Comparison of ENCODE assay signal across 8 mouse cellular contexts in the genomic region with DNA sequence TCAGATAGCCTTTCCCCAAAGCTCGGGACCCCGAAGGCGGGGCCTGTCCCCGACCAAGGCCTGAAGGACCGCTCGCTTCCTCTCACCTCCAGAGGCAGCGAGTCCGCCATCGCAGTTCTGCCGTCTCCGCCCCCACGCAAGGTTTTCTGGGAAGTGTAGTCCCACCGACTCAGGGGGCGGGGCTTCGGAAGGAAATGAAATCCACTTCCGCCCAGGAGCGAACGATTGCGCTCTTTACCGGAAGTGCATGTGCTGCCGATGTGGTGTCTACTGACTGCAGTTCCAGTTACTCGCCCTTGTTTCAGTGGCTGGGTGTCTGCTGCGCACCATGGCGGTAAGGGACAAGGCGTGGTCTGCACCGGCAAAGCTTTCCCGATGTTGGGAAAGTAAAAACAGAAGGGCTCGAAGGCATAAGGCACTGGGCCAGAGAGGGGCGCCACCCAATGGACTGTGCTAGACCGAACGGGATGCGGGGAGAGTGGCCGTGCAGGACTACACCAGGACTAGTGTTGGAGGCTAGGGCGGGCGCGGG. TPM values are rescaled to one million over a fixed set of nuclear protein-coding genes. Genes with fewer than 3 reads are reported as not detected.
A peak's percentile ranks its signal among the peaks of the same experiment; 100 is the strongest.
DNase-seq lines count a peak whose midpoint lies in the region; ATAC-seq and TF ChIP-seq lines count a peak whose summit lies in the region.

Gene Lrrc29, minus strand, starts transcription at position 138 of the 532 bp plus-strand sequence.
Gene Tmem208, plus strand, starts transcription at position 214 of the 532 bp plus-strand sequence.

- H3K27me3 ChIP-seq in CH12.LX (replicated peaks) = no peaks in the 10 kb centered on the region
- H3K27me3 ChIP-seq in forebrain, embryonic 10.5 days (ENCODE audit: poor library complexity, severe bottlenecking) = no peaks in the 10 kb centered on the region
- no peaks in the 10 kb centered on the region for H3K27me3 ChIP-seq in heart, embryonic 14.5 days (ENCODE audit: control insufficient read depth, insufficient read depth, low read length)
- H3K27me3 ChIP-seq in liver, embryonic 13.5 days = no peaks in the 10 kb centered on the region
- no peaks in the 10 kb centered on the region for H3K27me3 ChIP-seq in stomach, embryonic 14.5 days (ENCODE audit: control insufficient read depth, insufficient read depth, low read length)

- TF ChIP-seq CTCF in CH12.LX (conservative IDR thresholded peaks at IDR 0.05 in 1 of 2, IDR thresholded peaks at IDR 0.05 in 1 of 2; ENCODE audit: low read depth in 2 of 2, low read length in 2 of 2) = peak in 1 of 2 experiments; percentile 64; a peak in 2 of 4 replicates

- peak; percentile 97 for TF ChIP-seq POLR2A in CH12.LX (IDR thresholded peaks at IDR 0.05; ENCODE audit: low read depth, low read length)

- peak; percentile 98 for DNase-seq in CH12.LX (ENCODE audit: extremely low read depth)
- DNase-seq in c-Kit-positive CD71-negative TER-119-negative erythroid progenitor cells, embryonic 14.5 days (ENCODE audit: low read depth) = peak; percentile 94
- DNase-seq in forebrain, embryonic 10.5 days (ENCODE audit: extremely low spot score, low spot score) = peak; percentile 96
- peak; percentile 98 for DNase-seq in kidney, postnatal 14 days
- peak; percentile 97 for DNase-seq in liver, embryonic 13.5 days
- peak; percentile 94 to 95 for DNase-seq in natural killer cell, adult 2 months (ENCODE audit: low spot score in 2 of 2)

- dilution Hi-C loops in CH12.LX (cut with MboI; ENCODE audit: extremely low pct_ligation_motif_present, extremely low pct_unique_long_range_greater_than_20kb, low sequenced_read_pairs) = no loop called here

- under 1% methylated on average over 36 of the region's 36 CpGs for WGBS in forebrain, embryonic 10.5 days
- WGBS in heart, embryonic 14.5 days = under 1% methylated on average over 35 of the region's 36 CpGs
- WGBS in liver, embryonic 13.5 days (ENCODE audit: insufficient replicate concordance) = under 1% methylated on average over 36 of the region's 36 CpGs
- under 1% methylated on average over 36 of the region's 36 CpGs for WGBS in stomach, embryonic 14.5 days

- peaks cover 3 to 22% of the 10 kb centered on the region in 2 experiments for H3K4me1 ChIP-seq in CH12.LX (ENCODE audit: control insufficient read depth in 1 of 2, insufficient read depth in 2 of 2)
- H3K4me1 ChIP-seq in forebrain, embryonic 10.5 days = peaks cover 23% of the 10 kb centered on the region
- peaks cover 6 to 17% of the 10 kb centered on the region in 2 experiments for H3K4me1 ChIP-seq in heart, embryonic 14.5 days (ENCODE audit: control insufficient read depth in 2 of 2, insufficient read depth in 2 of 2, low read length in 2 of 2)
- peaks cover 66% of the 10 kb centered on the region for H3K4me1 ChIP-seq in liver, embryonic 13.5 days (replicated peaks)
- H3K4me1 ChIP-seq in stomach, embryonic 14.5 days (ENCODE audit: control insufficient read depth, insufficient read depth, low read length) = peaks cover 14% of the 10 kb centered on the region; the same call in 1 of the 2 replicates

- peak within 1 kb of the TSS; percentile 75 to 95 (median 84) for H3K4me3 ChIP-seq in CH12.LX (replicated peaks in 1 of 3; ENCODE audit: low read depth in 2 of 3, low read length in 2 of 3, poor library complexity in 1 of 3)
- H3K4me3 ChIP-seq in forebrain, embryonic 10.5 days = peak within 1 kb of the TSS; percentile 76
- H3K4me3 ChIP-seq in heart, embryonic 14.5 days (ENCODE audit: control insufficient read depth in 1 of 2, insufficient read depth in 1 of 2, low read depth in 1 of 2, low read length in 2 of 2) = peak within 1 kb of the TSS; percentile 87 to 89
- peak within 1 kb of the TSS; percentile 82 for H3K4me3 ChIP-seq in liver, embryonic 13.5 days (replicated peaks)
- H3K4me3 ChIP-seq in stomach, embryonic 14.5 days (ENCODE audit: low read depth, low read length) = peak within 1 kb of the TSS; percentile 56

- H3K9ac ChIP-seq in CH12.LX (ENCODE audit: insufficient read depth, low read depth) = peak within 1 kb of the TSS; percentile 84
- H3K9ac ChIP-seq in heart, embryonic 14.5 days (ENCODE audit: low read length) = peak within 1 kb of the TSS; percentile 92
- peak within 1 kb of the TSS; percentile 92 for H3K9ac ChIP-seq in liver, embryonic 13.5 days
- peak within 1 kb of the TSS; percentile 57 for H3K9ac ChIP-seq in stomach, embryonic 14.5 days (replicated peaks; ENCODE audit: low read depth, low read length)

- peak; percentile 87 for ATAC-seq in heart, embryonic 14.5 days (ENCODE audit: insufficient number of reproducible peaks, insufficient read depth, low FRiP score, low read depth)
- ATAC-seq in liver, embryonic 13.5 days (ENCODE audit: low read depth) = peak; percentile 74
- ATAC-seq in stomach, embryonic 14.5 days (ENCODE audit: insufficient number of reproducible peaks, insufficient read depth, low FRiP score, low read depth) = peak; percentile 91

- H3K27ac ChIP-seq in CH12.LX (ENCODE audit: insufficient read depth, low read depth) = peak within 1 kb of the TSS; percentile 58
- H3K27ac ChIP-seq in forebrain, embryonic 10.5 days = peak within 1 kb of the TSS; percentile 88
- H3K27ac ChIP-seq in heart, embryonic 14.5 days (replicated peaks in 1 of 2; ENCODE audit: control insufficient read depth in 1 of 2, insufficient read depth in 1 of 2, low read depth in 2 of 2, low read length in 2 of 2) = peak within 1 kb of the TSS; percentile 70 to 78
- H3K27ac ChIP-seq in liver, embryonic 13.5 days = peak within 1 kb of the TSS; percentile 97
- peak within 1 kb of the TSS; percentile 76; the same call in 1 of the 2 replicates for H3K27ac ChIP-seq in stomach, embryonic 14.5 days (ENCODE audit: low read length)

- no peaks in the 10 kb centered on the region for H3K9me3 ChIP-seq in CH12.LX (replicated peaks; ENCODE audit: low read length)
- H3K9me3 ChIP-seq in forebrain, embryonic 10.5 days = no peaks in the 10 kb centered on the region
- no peaks in the 10 kb centered on the region for H3K9me3 ChIP-seq in heart, embryonic 14.5 days (ENCODE audit: control insufficient read depth, low read length)
- no peaks in the 10 kb centered on the region for H3K9me3 ChIP-seq in liver, embryonic 13.5 days (replicated peaks)
- H3K9me3 ChIP-seq in stomach, embryonic 14.5 days (ENCODE audit: control insufficient read depth, low read depth, low read length) = no peaks in the 10 kb centered on the region

- in situ Hi-C loops in CH12.LX (cut with MboI; ENCODE audit: low pct_ligation_motif_present, low pct_unique_long_range_greater_than_20kb, low sequenced_read_pairs) = no loop called here

- H3K36me3 ChIP-seq in CH12.LX (replicated peaks in 1 of 2; ENCODE audit: control insufficient read depth in 1 of 2, insufficient read depth in 1 of 2, low read length in 1 of 2) = peaks cover 43 to 55% of the 10 kb centered on the region in 2 experiments
- peaks cover 46% of the 10 kb centered on the region for H3K36me3 ChIP-seq in forebrain, embryonic 10.5 days (replicated peaks)
- peaks cover 56% of the 10 kb centered on the region for H3K36me3 ChIP-seq in heart, embryonic 14.5 days (ENCODE audit: control insufficient read depth, insufficient read depth, low read length)
- peaks cover 36% of the 10 kb centered on the region for H3K36me3 ChIP-seq in liver, embryonic 13.5 days
- peaks cover 39% of the 10 kb centered on the region for H3K36me3 ChIP-seq in stomach, embryonic 14.5 days (ENCODE audit: control insufficient read depth, insufficient read depth, low read length)

- H3K79me2 ChIP-seq in CH12.LX (replicated peaks; ENCODE audit: control insufficient read depth, extremely low read depth, insufficient read depth, poor library complexity, severe bottlenecking) = peaks cover 14% of the 10 kb centered on the region

- peak; percentile 10; the same call in 1 of the 2 replicates for TF ChIP-seq RAD21 in CH12.LX (IDR thresholded peaks at IDR 0.05; ENCODE audit: low read depth, low read length)

- peak within 1 kb of the TSS; percentile 85 for H3K4me2 ChIP-seq in CH12.LX (ENCODE audit: insufficient read depth, low read depth, poor library complexity, severe bottlenecking)
- H3K4me2 ChIP-seq in heart, embryonic 14.5 days (ENCODE audit: low read length) = peak within 1 kb of the TSS; percentile 88
- peak within 1 kb of the TSS; percentile 78 for H3K4me2 ChIP-seq in liver, embryonic 13.5 days
- H3K4me2 ChIP-seq in stomach, embryonic 14.5 days (replicated peaks; ENCODE audit: low read depth, low read length) = peak within 1 kb of the TSS; percentile 90

- TF ChIP-seq EP300 in CH12.LX (IDR thresholded peaks at IDR 0.05; ENCODE audit: low read length) = no peak

TF ChIP-seq in CH12.LX, 34 proteins besides CTCF, POLR2A, EP300 and RAD21 (continues in another document):
- TF ChIP-seq SMC3 (IDR thresholded peaks at IDR 0.05; ENCODE audit: low read depth, low read length) (peak; percentile 39), PAX5 (IDR thresholded peaks at IDR 0.05; ENCODE audit: low read length) (no peak), CHD1 (IDR thresholded peaks at IDR 0.05; ENCODE audit: low read depth, low read length) (no peak), E2F4 (IDR thresholded peaks at IDR 0.05; ENCODE audit: insufficient replicate concordance, low read depth, low read length) (no peak), ELF1 (IDR thresholded peaks at IDR 0.05; ENCODE audit: low read depth, low read length) (peak; percentile 97), MAFK (IDR thresholded peaks at IDR 0.05; ENCODE audit: insufficient replicate concordance, low read length) (no peak), ZC3H11A (IDR thresholded peaks at IDR 0.05; ENCODE audit: low read depth, low read length) (no peak), ETS1 (conservative IDR thresholded peaks at IDR 0.05; ENCODE audit: low read depth, low read length) (no peak), RCOR1 (conservative IDR thresholded peaks at IDR 0.05; ENCODE audit: low read depth, low read length) (no peak)

RNA-seq across cellular contexts. Expression of gene Lrrc29, which starts in this region (rescaled TPM):
- 1.7 and 1.8 TPM in 2 replicates for total RNA-seq in CH12.LX (2012; rRNA removed)
- 0.73 and 1.4 TPM in 2 replicates for total RNA-seq in CH12.LX (2014; rRNA removed)
- polyA plus RNA-seq in CH12.LX (2012; ENCODE audit: insufficient read length, low read depth) = 1.4 and 1.8 TPM in 2 replicates
- 1.4 TPM in 2 replicates for polyA plus RNA-seq in forebrain, embryonic 10.5 days (2016; fragmentation: Nextera tagmentation; extraction: Ambion mirVana)
- polyA plus RNA-seq in heart, embryonic 14.5 days (2014; fragmentation: Nextera tagmentation; extraction: Ambion mirVana) = 1.2 and 1.4 TPM in 2 replicates
- 9.4 and 9.5 TPM in 2 replicates for polyA plus RNA-seq in liver, embryonic 13.5 days (2015; fragmentation: Nextera tagmentation; extraction: Ambion mirVana)
- 2.6 and 3.6 TPM in 2 replicates for polyA plus RNA-seq in stomach, embryonic 14.5 days (2014; fragmentation: Nextera tagmentation; extraction: Ambion mirVana)

RNA-seq across cellular contexts. Expression of gene Tmem208, which starts in this region (rescaled TPM):
- total RNA-seq in CH12.LX (2012; rRNA removed) (88.1 and 113 TPM in 2 replicates), CH12.LX (2014; rRNA removed) (133 and 135 TPM in 2 replicates)
- polyA plus RNA-seq in CH12.LX (2012; ENCODE audit: insufficient read length, low read depth) = 76.2 and 99.9 TPM in 2 replicates
- polyA plus RNA-seq in forebrain, embryonic 10.5 days (2016; fragmentation: Nextera tagmentation; extraction: Ambion mirVana) = 95.3 and 96.6 TPM in 2 replicates
- polyA plus RNA-seq in heart, embryonic 14.5 days (2014; fragmentation: Nextera tagmentation; extraction: Ambion mirVana) = 81.1 and 88.6 TPM in 2 replicates
- polyA plus RNA-seq in liver, embryonic 13.5 days (2015; fragmentation: Nextera tagmentation; extraction: Ambion mirVana) = 103 and 108 TPM in 2 replicates
- polyA plus RNA-seq in stomach, embryonic 14.5 days (2014; fragmentation: Nextera tagmentation; extraction: Ambion mirVana) = 122 and 128 TPM in 2 replicates

Comparison
In these comparisons a context has a peak if more than half of its experiments do, and no peak if none do; other contexts are left out.
1. Peak in every context shown above with its lines: DNase-seq, ATAC-seq, H3K4me3 ChIP-seq and H3K27ac ChIP-seq.